Mouse (Mus musculus) liver, embryonic 13.5 days (tissue): Measurements from ENCODE around the gene Pgpep1. TPM values are rescaled to one million over a fixed set of nuclear protein-coding genes. Genes with fewer than 3 reads are reported as not detected.

Experiments
- ATAC-seq: fragments of 200-750 bp; cut with Nextera tagmentation; 2 replicates; pipeline ENCODE4 v1.8.0; 2017; ENCODE audit warnings: low read depth, mild to moderate bottlenecking, moderate number of reproducible peaks, moderate library complexity
- DNase-seq: peaks from one replicate; pipeline ENCODE4 v3.0.0; 2022
- H3K27ac ChIP-seq: fragments of 300-500 bp; sonication (generic); 2 replicates; pipeline ENCODE4 v1.5.1; 2015; ENCODE audit warnings: moderate library complexity, mild to moderate bottlenecking, inconsistent platforms
- H3K27me3 ChIP-seq: fragments of 300-500 bp; sonication (generic); 2 replicates; pipeline ENCODE4 v1.6.1; 2015; ENCODE audit warnings: mild to moderate bottlenecking, inconsistent platforms
- H3K36me3 ChIP-seq: fragments of 300-500 bp; sonication (generic); 2 replicates; pipeline ENCODE4 v1.6.1; 2015; ENCODE audit warnings: mild to moderate bottlenecking, inconsistent platforms
- H3K4me1 ChIP-seq: fragments of 300-500 bp; sonication (generic); replicated peaks from 2 replicates; pipeline ENCODE4 v1.6.1; 2015; ENCODE audit warnings: inconsistent platforms
- H3K4me2 ChIP-seq: fragments of 300-500 bp; sonication (generic); 2 replicates; pipeline ENCODE4 v1.6.1; 2015; ENCODE audit warnings: inconsistent platforms, mild to moderate bottlenecking, moderate library complexity
- H3K4me3 ChIP-seq: fragments of 300-500 bp; sonication (generic); replicated peaks from 2 replicates; pipeline ENCODE4 v1.5.1; 2015; ENCODE audit warnings: mild to moderate bottlenecking, inconsistent platforms
- H3K9ac ChIP-seq: fragments of 300-500 bp; sonication (generic); 2 replicates; pipeline ENCODE4 v1.6.1; 2015; ENCODE audit warnings: mild to moderate bottlenecking, inconsistent platforms
- H3K9me3 ChIP-seq: fragments of 300-500 bp; sonication (generic); replicated peaks from 2 replicates; pipeline ENCODE4 v1.6.1; 2016; ENCODE audit warnings: inconsistent platforms
- WGBS: fragments of 180-500 bp; shearing (Covaris S2); methylation state at CpG from one replicate; pipeline ENCODE4 v1.1.7; 2015; ENCODE audit not compliant: insufficient replicate concordance; 5-methylcytosine and 5-hydroxymethylcytosine counted together
- polyA plus RNA-seq: library from polyadenylated mRNA; unstranded; fragments of >200 nt; fragmentation: Nextera tagmentation; extraction: Ambion mirVana; gene quantifications from 2 replicates; pipeline ENCODE4 v1.2.1, GENCODE M21; 2015

The Pgpep1 gene
- polyA plus RNA-seq: 17.9 and 19.5 TPM in 2 replicates

DNA sequence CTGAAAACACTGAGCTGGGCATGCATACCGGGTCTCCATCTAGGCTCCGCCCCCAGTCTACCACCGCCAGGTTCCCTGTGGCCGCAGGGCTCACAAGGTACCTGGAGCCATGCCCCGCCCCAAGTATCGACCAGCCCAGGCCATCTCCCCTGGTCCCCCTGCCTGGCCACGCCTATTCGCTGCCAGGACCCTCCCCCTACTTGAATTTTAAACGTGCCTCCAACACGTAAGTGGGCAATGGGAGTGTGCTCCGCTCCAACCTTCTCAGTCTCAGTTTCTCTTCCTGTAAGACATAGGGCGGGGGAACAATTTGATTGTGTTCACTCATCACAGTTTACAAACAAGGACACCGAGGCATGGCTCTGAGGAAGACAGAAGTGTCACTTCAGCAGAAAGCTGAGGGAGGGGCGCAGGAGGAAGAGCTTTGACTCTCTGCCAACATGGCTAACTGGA, at the start of gene Pgpep1:
TSS of gene Pgpep1 (minus strand) at position 116 of the 453 bp plus-strand sequence.
- DNase-seq (peak; percentile 59), ATAC-seq (peak; percentile 35)
- peak within 1 kb of the TSS; percentile 80 for H3K4me3 ChIP-seq
- peak within 1 kb of the TSS; percentile 87 for H3K9ac ChIP-seq
- H3K36me3 ChIP-seq: peaks cover 22% of the 10 kb centered on the region
- 6% methylated on average over 14 of the region's 14 CpGs for WGBS
- no peaks in the 10 kb centered on the region for H3K9me3 ChIP-seq
- peaks cover 44% of the 10 kb centered on the region for H3K4me1 ChIP-seq
- no peaks in the 10 kb centered on the region for H3K27me3 ChIP-seq
- H3K27ac ChIP-seq: peak within 1 kb of the TSS; percentile 86
- H3K4me2 ChIP-seq: peak within 1 kb of the TSS; percentile 89

- Histone ChIP-seq H3K9ac (no peak overlapping the region), H3K4me2 (no peak overlapping the region), H3K4me1 (no peaks in the 10 kb centered on the region), H3K27ac (no peak overlapping the region), H3K36me3 (no peaks in the 10 kb centered on the region), H3K4me3 (no peak overlapping the region), H3K27me3 (0 out of 2 replicates have a peak, but pooled peaks cover 3% of the 10 kb centered on the region), H3K9me3 (no peaks in the 10 kb centered on the region)
- WGBS: 83% methylated on average over 9 of the region's 9 CpGs
- DNase-seq: no peak
- no peak for ATAC-seq
These were observed 49.6 kb upstream of the Pgpep1 start for GRCm38 (mm10) chr8:70709794-70710193.

- Histone ChIP-seq H3K9me3 (no peaks in the 10 kb centered on the region), H3K36me3 (no peaks in the 10 kb centered on the region), H3K27me3 (0 out of 2 replicates have a peak, but pooled peaks cover 3% of the 10 kb centered on the region), H3K27ac (no peak overlapping the region), H3K9ac (no peak overlapping the region), H3K4me3 (no peak overlapping the region), H3K4me1 (no peaks in the 10 kb centered on the region), H3K4me2 (no peak overlapping the region)
- WGBS: 74% methylated on average over 14 of the region's 14 CpGs
- DNase-seq (no peak), ATAC-seq (no peak)
These were observed 48.1 kb upstream of the Pgpep1 start for GRCm38 (mm10) chr8:70708281-70708680.

- no peak within 1 kb of the TSS for H3K4me3 ChIP-seq
- peaks cover 24% of the 10 kb centered on the region for H3K4me1 ChIP-seq
- H3K27me3 ChIP-seq: no peaks in the 10 kb centered on the region
- ATAC-seq: no peak
- peak within 1 kb of the TSS; percentile 30; the same call in 1 of the 2 replicates for H3K27ac ChIP-seq
- H3K36me3 ChIP-seq: no peaks in the 10 kb centered on the region
- whole genome bisulfite sequencing: 82% methylated on average over 3 of the region's 3 CpGs
- H3K9ac ChIP-seq: no peak within 1 kb of the TSS
- no peak within 1 kb of the TSS for H3K4me2 ChIP-seq
- DNase-seq: no peak
- no peaks in the 10 kb centered on the region for H3K9me3 ChIP-seq
These were observed 43.1 kb upstream of the Pgpep1 start, which contains the start of gene Iqcn for GRCm38 (mm10) chr8:70703287-70703686. Gene Iqcn (plus strand): TSS chr8:70703457.

DNA sequence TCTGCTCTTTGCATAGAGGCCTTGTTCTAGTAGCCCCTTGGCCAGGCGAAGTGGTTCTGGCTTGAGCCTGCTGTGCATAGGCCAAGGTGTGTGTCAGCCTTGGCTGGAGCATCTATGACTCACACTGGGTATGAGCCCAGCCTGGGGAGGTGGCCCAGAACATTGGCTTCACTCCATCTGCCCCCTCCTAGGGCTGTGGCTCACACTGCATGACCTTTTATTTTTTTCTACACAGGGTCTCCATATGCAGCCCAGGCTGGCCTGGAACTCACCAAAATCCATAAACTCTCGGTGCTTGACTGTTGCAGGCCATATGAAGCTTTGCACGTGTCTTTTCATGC, 42.6 kb upstream of the Pgpep1 start:
- no peak overlapping the region for H3K4me3 ChIP-seq
- H3K36me3 ChIP-seq: no peaks in the 10 kb centered on the region
- H3K4me1 ChIP-seq: peaks cover 29% of the 10 kb centered on the region
- H3K4me2 ChIP-seq: no peak overlapping the region
- ATAC-seq: no peak
- H3K27ac ChIP-seq: no peak overlapping the region
- DNase-seq: no peak
- H3K27me3 ChIP-seq: no peaks in the 10 kb centered on the region
- H3K9ac ChIP-seq: no peak overlapping the region
- WGBS: 66% methylated on average over 3 of the region's 3 CpGs
- H3K9me3 ChIP-seq: no peaks in the 10 kb centered on the region

DNA sequence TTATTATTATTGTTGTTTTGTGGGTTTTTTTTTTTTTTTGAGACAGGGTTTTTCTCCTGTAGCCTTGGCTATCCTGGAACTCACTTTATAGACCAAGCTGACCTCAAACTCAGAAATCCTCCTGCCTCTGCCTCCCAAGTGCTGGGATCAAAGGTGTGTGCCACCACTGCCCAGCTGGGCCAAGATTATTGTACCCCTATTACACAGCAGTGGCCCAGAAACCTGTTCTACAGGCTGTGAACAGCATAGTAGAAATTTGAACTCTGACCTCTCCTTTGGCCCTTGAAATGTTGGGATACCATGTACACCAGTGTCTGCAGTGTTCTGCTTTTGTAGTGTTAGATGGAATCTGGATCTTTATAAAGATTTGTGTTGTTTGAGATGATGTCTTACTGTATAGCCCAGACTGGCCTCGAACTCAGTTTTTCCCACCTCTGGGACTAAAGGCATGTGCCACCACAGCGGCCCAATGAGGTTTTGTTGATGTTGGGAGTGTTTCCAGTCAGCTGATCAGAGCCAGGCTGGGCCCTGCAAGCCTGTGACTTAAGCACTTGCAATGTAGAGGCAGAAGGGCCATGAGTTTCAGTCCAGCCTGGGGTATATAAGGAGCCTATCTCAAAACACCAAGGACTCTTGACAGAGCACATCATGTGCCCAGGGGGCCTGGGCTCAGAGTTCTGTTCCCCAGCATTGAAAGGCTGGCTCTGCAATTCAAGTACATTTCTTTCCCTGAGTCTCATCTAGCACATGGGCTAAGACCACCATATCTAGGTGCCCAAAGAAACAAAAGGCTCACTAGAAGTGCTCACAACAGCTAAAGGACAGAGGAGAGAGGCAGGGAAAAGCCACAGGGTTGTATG, 42.0 kb upstream of the Pgpep1 start:
- ATAC-seq: no peak
- Histone ChIP-seq H3K9me3 (no peaks in the 10 kb centered on the region), H3K36me3 (no peaks in the 10 kb centered on the region), H3K4me1 (peaks cover 35% of the 10 kb centered on the region), H3K27ac (peak overlapping the region; percentile 30; the same call in 1 of the 2 replicates), H3K4me3 (no peak overlapping the region), H3K9ac (no peak overlapping the region), H3K27me3 (no peaks in the 10 kb centered on the region), H3K4me2 (no peak overlapping the region)
- no peak for DNase-seq
- WGBS: 79% methylated on average over 2 of the region's 2 CpGs

DNA sequence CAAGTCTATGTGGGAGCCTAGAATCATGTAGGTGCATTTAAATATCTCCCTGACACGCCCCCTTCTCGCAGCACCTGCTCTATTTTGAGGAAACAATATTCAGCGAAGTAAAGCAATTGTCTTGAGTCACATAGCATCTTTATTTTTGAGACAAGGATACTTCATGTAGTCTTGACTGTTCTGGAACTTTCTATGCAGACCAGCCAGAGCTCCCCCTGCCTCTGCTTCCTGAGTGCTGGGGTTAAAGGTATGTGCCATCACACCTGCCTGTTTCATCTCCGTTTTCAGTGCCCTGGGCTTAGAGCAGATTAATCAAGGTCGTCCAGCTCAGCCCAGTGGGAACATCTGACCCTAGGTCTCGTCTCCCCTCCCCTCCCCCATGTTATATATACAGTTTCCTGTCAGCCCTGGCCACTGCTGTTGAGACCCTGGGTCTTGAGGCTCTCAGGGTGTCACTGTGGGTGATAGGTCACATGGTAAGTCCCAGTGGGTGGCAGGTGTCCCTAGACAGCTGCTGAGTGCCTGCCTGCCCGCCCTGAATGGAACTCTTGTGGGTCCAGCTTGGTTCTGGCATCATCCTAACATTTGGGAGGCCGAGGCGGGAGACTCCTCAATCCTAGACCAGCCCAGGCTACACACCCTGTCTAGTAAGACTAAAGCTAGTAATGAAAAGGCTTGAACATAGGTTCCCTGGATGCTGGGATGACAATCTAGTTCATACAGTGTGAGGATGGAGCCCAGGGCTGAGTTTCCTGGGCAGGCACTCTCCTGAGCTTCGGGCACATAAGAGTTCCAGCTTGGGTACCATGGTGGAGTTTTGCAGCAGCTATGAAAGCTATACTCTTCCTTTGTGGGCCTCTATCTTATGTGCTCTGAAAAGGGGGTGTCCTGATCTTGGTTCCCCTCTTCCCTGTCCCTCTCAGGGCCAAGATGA, 41.1 kb upstream of the Pgpep1 start:
- Histone ChIP-seq H3K27me3 (no peaks in the 10 kb centered on the region), H3K4me1 (peaks cover 42% of the 10 kb centered on the region), H3K4me3 (peak overlapping the region; percentile 93), H3K9me3 (no peaks in the 10 kb centered on the region), H3K36me3 (no peaks in the 10 kb centered on the region), H3K9ac (peak overlapping the region; percentile 99), H3K4me2 (peak overlapping the region; percentile 98), H3K27ac (peak overlapping the region; percentile 97; the same call in 1 of the 2 replicates)
- 55% methylated on average over 10 of the region's 10 CpGs for WGBS
- ATAC-seq (no peak), DNase-seq (no peak)

DNA sequence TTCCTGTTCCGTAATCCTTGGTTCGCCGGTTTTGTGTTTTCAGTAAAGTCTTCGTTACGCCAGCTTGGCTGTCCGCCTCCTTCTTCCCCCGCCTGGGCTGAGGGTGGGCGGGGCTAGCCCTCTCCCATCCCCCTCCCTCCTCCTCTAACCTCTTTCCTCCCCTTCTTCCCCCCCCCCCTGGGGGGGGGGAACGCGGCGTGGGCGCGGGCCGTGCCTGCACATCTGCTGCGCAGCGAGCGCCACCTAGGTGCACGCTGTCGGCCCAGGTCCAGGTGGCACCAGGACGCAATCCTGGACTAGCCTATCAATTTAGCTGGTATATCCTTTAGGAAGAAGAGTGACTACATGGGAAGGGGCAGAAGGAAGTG, 40.4 kb upstream of the Pgpep1 start:
- Histone ChIP-seq H3K27ac (peak overlapping the region; percentile 97), H3K4me2 (peak overlapping the region; percentile 98), H3K9me3 (no peaks in the 10 kb centered on the region), H3K36me3 (no peaks in the 10 kb centered on the region), H3K27me3 (no peaks in the 10 kb centered on the region), H3K9ac (peak overlapping the region; percentile 99), H3K4me1 (peaks cover 50% of the 10 kb centered on the region), H3K4me3 (peak overlapping the region; percentile 93)
- DNase-seq (peak; percentile 80), ATAC-seq (peak; percentile 7; the same call in 1 of the 2 replicates)
- WGBS: under 1% methylated on average over 20 of the region's 20 CpGs

DNA sequence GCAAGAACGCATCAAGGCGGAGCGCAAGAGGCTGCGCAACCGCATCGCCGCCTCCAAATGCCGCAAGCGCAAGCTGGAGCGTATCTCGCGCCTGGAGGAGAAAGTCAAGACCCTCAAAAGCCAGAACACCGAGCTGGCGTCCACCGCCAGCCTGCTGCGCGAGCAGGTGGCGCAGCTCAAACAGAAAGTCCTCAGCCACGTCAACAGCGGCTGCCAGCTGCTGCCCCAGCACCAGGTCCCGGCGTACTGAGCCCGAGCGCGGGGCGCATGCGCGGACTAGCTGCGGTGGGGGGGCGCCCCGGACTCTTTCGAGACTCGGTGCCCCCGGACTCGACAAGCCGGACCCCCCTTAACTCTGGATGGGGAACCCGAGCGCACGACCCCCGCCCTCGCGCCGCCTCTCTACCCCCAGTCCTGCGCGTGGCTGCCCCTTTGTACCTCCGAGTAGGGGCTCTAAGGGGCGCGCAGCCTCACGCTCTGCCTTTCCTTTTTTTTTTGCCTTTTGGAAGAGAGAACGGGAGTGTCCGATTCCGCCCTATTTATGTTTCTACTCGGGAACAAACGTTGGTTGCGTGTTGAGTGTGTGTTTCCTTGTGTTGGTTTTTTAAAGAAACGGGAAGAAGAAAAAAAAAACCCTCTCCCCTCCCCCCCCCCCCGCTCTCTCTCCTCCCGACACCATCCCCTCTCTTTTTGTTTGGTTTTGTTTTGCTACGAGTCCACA, 39.8 kb upstream of the Pgpep1 start:
- no peaks in the 10 kb centered on the region for H3K27me3 ChIP-seq
- ATAC-seq: no peak
- peak overlapping the region; percentile 97 for H3K27ac ChIP-seq
- no peaks in the 10 kb centered on the region for H3K36me3 ChIP-seq
- WGBS: 2% methylated on average over 59 of the region's 59 CpGs
- peak overlapping the region; percentile 93 for H3K4me3 ChIP-seq
- peak overlapping the region; percentile 98 for H3K4me2 ChIP-seq
- peaks cover 56% of the 10 kb centered on the region for H3K4me1 ChIP-seq
- no peaks in the 10 kb centered on the region for H3K9me3 ChIP-seq
- peak; percentile 70 for DNase-seq
- H3K9ac ChIP-seq: peak overlapping the region; percentile 99

- peak overlapping the region; percentile 97 for H3K27ac ChIP-seq
- peak overlapping the region; percentile 99 for H3K9ac ChIP-seq
- H3K9me3 ChIP-seq: no peaks in the 10 kb centered on the region
- peak overlapping the region; percentile 98 for H3K4me2 ChIP-seq
- peaks cover 61% of the 10 kb centered on the region for H3K4me1 ChIP-seq
- DNase-seq (peak; percentile 63), ATAC-seq (peak; percentile 13)
- H3K36me3 ChIP-seq: no peaks in the 10 kb centered on the region
- H3K4me3 ChIP-seq: peak overlapping the region; percentile 93
- under 1% methylated on average over 89 of the region's 89 CpGs for WGBS
- no peaks in the 10 kb centered on the region for H3K27me3 ChIP-seq
These were observed 39.1 kb upstream of the Pgpep1 start for GRCm38 (mm10) chr8:70699116-70699833.
